Mouse (Mus musculus) liver, embryonic 11.5 days (tissue): ENCODE data around the gene Cyp2j7. TPM values are rescaled to one million over a fixed set of nuclear protein-coding genes. Genes with fewer than 3 reads are reported as not detected.
"Not testable (repeated sequence)": the region's sequence is repeated elsewhere in the genome, so short reads cannot be mapped to it uniquely, and the experiment has no call there.

Experiments
- ATAC-seq: fragments of 200-750 bp; cut with Nextera tagmentation; replicated peaks from 2 replicates; pipeline ENCODE4 v1.8.0; 2017; ENCODE audit warnings: moderate number of reproducible peaks, mild to moderate bottlenecking, moderate TSS enrichment, moderate library complexity; ENCODE audit not compliant: low FRiP score
- DNase-seq: peaks from one replicate; pipeline ENCODE4 v3.0.0-alpha.2; 2017; ENCODE audit warnings: low spot score
- H3K27ac ChIP-seq: fragments of 300-500 bp; sonication (generic); 2 replicates; pipeline ENCODE4 v1.5.1; 2014; ENCODE audit warnings: mild to moderate bottlenecking, low read depth, low read length, control low read depth
- H3K27me3 ChIP-seq: fragments of 300-500 bp; sonication (generic); replicated peaks from 2 replicates; pipeline ENCODE4 v1.6.1; 2014; ENCODE audit warnings: low read length, mixed read lengths; ENCODE audit not compliant: control insufficient read depth, insufficient read depth
- H3K36me3 ChIP-seq: fragments of 300-500 bp; sonication (generic); 2 replicates; pipeline ENCODE4 v1.6.1; 2014; ENCODE audit warnings: mild to moderate bottlenecking, low read length, moderate library complexity, mixed read lengths; ENCODE audit not compliant: control insufficient read depth, insufficient read depth
- H3K4me1 ChIP-seq: fragments of 300-500 bp; sonication (generic); replicated peaks from 2 replicates; pipeline ENCODE4 v1.6.1; 2014; ENCODE audit warnings: low read length, mixed read lengths; ENCODE audit not compliant: control insufficient read depth, insufficient read depth
- H3K4me2 ChIP-seq: fragments of 300-500 bp; sonication (generic); 2 replicates; pipeline ENCODE4 v1.6.1; 2014; ENCODE audit warnings: mild to moderate bottlenecking, control low read depth, moderate library complexity
- H3K4me3 ChIP-seq: fragments of 300-500 bp; sonication (generic); 2 replicates; pipeline ENCODE4 v1.5.1; 2014; ENCODE audit warnings: low read depth, low read length, control low read depth
- H3K9ac ChIP-seq: fragments of 300-500 bp; sonication (generic); 2 replicates; pipeline ENCODE4 v1.6.1; 2014; ENCODE audit warnings: low read depth, low read length, control low read depth
- H3K9me3 ChIP-seq: fragments of 300-500 bp; sonication (generic); 2 replicates; pipeline ENCODE4 v1.6.1; 2016; ENCODE audit warnings: low read length, inconsistent platforms, mixed read lengths; ENCODE audit not compliant: control insufficient read depth
- WGBS: fragments of 180-500 bp; shearing (Covaris S2); extraction: QIAGEN DNeasy Blood & Tissue Kit; methylation state at CpG from one replicate; pipeline ENCODE4 v1.1.7; 2014; 5-methylcytosine and 5-hydroxymethylcytosine counted together
- polyA plus RNA-seq: library from polyadenylated mRNA; unstranded; fragments of >200 nt; fragmentation: Nextera tagmentation; extraction: Ambion mirVana; gene quantifications from 2 replicates; pipeline ENCODE4 v1.2.1, GENCODE M21; 2014

The Cyp2j7 gene
- polyA plus RNA-seq: not detected in 2 replicates

DNA sequence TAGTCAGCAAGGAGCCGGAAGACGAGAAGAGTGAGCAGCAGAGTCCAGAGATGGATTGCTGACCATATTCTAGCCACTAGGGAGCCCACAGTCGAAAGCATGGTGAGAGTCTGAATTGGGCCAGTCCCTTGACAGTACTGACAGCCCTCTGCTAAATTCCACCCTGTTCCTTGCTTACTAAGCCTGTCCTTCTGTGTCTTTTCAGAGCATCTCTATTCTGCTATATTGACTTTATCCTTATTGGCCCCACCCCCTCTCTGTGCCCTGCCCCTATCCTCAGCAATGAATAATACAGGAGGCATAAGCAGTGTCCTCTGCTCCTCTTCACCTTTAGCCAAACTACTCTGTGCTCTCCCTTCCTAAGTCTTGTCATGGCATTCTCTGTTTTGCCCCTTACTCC lies at the start of gene Cyp2j7:
Gene Cyp2j7, minus strand, starts transcription at position 101 of the 400 bp plus-strand sequence.
- H3K4me3 ChIP-seq: no peak within 1 kb of the TSS
- ATAC-seq (no peak), DNase-seq (no peak)
- no peak within 1 kb of the TSS for H3K4me2 ChIP-seq
- no peaks in the 10 kb centered on the region for H3K27me3 ChIP-seq
- H3K9ac ChIP-seq: no peak within 1 kb of the TSS
- H3K27ac ChIP-seq: no peak within 1 kb of the TSS
- WGBS: 65% methylated on average over 3 of the region's 3 CpGs
- H3K9me3 ChIP-seq: no peaks in the 10 kb centered on the region
- no peaks in the 10 kb centered on the region for H3K36me3 ChIP-seq
- H3K4me1 ChIP-seq: no peaks in the 10 kb centered on the region

DNA sequence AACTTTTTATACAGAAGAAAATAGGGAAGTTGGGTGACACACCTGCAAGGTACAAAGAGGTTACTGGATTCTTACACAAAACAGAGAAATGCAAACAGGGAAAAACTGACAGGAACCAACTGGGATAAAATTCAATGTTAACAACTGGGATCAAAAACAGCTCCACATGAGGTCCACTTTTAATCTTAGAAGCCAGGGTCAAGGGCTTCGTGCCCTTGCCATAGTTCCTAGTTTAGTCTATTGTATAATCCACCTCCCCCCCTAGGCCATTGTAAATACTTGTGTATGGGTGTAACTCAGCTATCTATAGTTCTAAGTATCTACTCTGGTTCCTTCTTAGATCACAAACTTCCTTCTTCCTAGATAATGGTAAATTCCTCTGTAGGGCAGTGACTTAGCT lies 40.4 kb upstream of the Cyp2j7 start:
- not testable (repeated sequence) for H3K9me3 ChIP-seq, H3K27ac ChIP-seq, ATAC-seq, H3K4me2 ChIP-seq, DNase-seq, H3K4me3 ChIP-seq, H3K4me1 ChIP-seq, H3K27me3 ChIP-seq, H3K9ac ChIP-seq, H3K36me3 ChIP-seq
- WGBS: 54% methylated on average over 1 of the region's 1 CpGs

DNA sequence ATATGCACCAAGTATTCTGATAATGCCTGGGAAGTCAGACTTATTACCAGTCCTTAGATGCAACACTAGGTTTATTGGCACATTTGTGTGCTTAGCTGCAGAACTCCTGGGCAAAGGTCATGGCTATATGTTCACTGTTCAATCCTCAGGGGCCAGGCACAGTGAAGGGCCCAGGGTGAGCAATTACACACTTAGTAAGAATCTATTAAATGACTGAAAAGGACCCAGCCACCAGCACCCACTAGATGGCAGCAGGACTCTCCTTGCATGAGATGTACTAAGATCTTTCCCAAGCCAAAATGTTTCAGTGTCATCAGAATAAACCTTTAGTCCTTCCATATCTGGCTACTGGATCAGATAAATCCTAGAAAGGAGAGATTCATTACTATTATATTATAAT lies 37.4 kb upstream of the Cyp2j7 start:
- ATAC-seq (no peak; the same call in 1 of the 2 replicates), DNase-seq (no peak)
- H3K4me2 ChIP-seq: no peak overlapping the region
- H3K4me3 ChIP-seq: no peak overlapping the region
- H3K4me1 ChIP-seq: no peaks in the 10 kb centered on the region
- H3K27me3 ChIP-seq: no peaks in the 10 kb centered on the region
- H3K27ac ChIP-seq: no peak overlapping the region
- H3K36me3 ChIP-seq: no peaks in the 10 kb centered on the region
- no peak overlapping the region for H3K9ac ChIP-seq
- no peaks in the 10 kb centered on the region for H3K9me3 ChIP-seq

DNA sequence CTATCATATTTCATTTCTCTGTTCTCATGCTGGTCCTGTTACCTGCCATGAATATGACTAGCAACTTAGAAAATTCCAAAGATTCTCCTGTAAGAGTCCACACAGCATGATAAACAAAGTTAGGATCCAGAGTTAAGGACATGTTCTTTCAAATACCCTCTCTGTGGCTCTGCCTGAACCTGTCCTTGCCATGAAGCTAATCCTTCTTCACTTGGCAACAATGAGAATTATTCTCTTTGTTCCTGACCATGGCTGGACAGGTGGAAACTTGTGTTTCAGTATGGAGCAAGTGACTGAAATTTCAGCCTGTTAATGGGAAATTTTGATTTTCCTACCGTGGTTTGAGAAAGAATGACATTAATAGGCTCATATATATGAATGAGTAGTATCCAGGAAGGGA lies 39.8 kb downstream of the Cyp2j7 start:
- no peaks in the 10 kb centered on the region for H3K36me3 ChIP-seq
- H3K9ac ChIP-seq: no peak overlapping the region
- 68% methylated on average over 1 of the region's 1 CpGs for WGBS
- no peak overlapping the region for H3K4me2 ChIP-seq
- H3K4me1 ChIP-seq: no peaks in the 10 kb centered on the region
- ATAC-seq (no peak), DNase-seq (no peak)
- H3K27ac ChIP-seq: no peak overlapping the region
- H3K9me3 ChIP-seq: no peaks in the 10 kb centered on the region
- no peak overlapping the region for H3K4me3 ChIP-seq
- no peaks in the 10 kb centered on the region for H3K27me3 ChIP-seq

DNA sequence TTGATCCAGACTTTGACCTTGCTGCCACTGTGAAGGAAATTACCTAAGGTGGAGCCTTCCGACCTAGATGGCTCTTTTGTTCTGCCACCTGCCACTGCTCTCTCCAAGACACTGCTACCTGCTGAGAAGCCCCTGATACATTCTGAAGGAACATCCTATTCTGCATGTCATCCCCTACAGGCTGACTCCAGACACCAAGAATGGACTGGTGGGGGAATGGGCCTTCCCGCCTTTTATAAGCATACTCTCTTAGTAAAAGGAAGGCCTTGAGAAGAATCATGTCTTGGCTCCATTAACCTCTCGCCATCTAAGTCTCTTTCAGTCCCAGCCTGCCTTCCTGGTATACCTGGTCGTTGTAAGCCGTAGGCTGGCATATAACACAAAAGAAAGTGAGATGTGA lies 47.1 kb downstream of the Cyp2j7 start:
- H3K4me3 ChIP-seq, H3K27ac ChIP-seq, H3K4me1 ChIP-seq, H3K27me3 ChIP-seq, ATAC-seq, H3K9me3 ChIP-seq, H3K36me3 ChIP-seq, DNase-seq, H3K4me2 ChIP-seq, H3K9ac ChIP-seq: not testable (repeated sequence)
- WGBS: 82% methylated on average over 5 of the region's 5 CpGs

DNA sequence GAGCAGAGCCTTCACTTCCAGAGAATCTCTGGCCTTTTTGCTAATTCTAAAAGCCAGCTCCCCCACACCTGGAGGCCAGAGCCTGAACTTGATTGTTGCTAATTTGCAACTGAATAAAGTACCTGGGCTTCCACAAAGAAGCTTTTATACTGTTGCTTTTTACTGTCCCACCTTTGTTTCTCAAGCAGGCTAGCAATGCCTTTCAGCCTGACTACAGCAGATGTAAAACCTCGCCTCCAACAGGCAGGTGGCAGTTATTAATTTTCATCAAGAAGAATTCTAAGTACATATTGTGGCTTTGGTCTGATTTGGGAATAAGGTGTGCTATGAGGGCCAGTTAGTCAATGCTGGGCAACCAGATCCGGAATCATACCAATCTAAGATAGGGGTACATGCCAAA lies 47.8 kb downstream of the Cyp2j7 start:
- H3K9me3 ChIP-seq, H3K9ac ChIP-seq, H3K27me3 ChIP-seq, H3K4me2 ChIP-seq, DNase-seq, ATAC-seq, H3K4me3 ChIP-seq, H3K4me1 ChIP-seq, H3K27ac ChIP-seq, H3K36me3 ChIP-seq: not testable (repeated sequence)
- WGBS: 77% methylated on average over 2 of the region's 2 CpGs

DNA sequence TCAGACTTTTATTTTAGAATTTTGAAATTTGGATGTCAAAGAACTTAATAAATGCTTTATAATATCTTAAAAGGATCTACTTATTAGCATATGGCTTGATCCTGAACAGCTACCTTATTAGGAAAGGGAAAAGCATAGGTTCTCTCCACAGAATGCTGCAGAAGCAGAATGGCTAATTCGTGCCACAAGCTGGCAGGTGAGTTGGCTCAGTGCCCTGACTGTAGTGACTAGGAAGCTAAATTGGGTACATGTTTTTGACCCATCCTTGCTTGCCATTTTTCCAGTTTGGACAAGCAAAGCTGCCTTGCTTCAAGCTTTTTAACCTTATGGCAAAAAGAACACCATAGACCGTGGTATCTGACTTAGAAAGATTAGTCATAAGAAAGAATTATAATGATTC lies 48.3 kb downstream of the Cyp2j7 start:
- H3K9ac ChIP-seq, H3K4me3 ChIP-seq, DNase-seq, H3K4me1 ChIP-seq, H3K27me3 ChIP-seq, H3K9me3 ChIP-seq, H3K36me3 ChIP-seq, H3K4me2 ChIP-seq, ATAC-seq, H3K27ac ChIP-seq: not testable (repeated sequence)
- WGBS: 82% methylated on average over 2 of the region's 2 CpGs

DNA sequence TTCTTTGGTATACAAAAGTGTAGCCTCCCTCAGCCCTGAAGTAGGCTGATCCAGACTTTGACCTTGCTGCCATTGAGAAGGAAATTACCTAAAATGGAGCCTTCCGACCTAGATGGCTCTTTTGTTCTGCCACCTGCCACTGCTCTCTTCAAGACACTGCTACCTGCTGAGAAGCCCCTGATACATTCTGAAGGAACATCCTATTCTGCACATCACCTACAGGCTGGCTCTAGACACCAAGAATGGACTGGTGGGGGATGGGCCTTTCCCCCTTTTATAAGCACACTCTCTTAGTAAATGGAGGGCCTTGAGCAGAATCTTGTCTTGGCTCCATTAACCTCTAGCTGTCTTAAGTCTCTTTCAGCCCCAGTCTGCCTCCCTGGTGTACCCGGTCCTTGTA lies 51.7 kb downstream of the Cyp2j7 start:
- H3K9ac ChIP-seq, DNase-seq, H3K27ac ChIP-seq, H3K36me3 ChIP-seq, H3K4me2 ChIP-seq, H3K4me3 ChIP-seq, H3K9me3 ChIP-seq, H3K4me1 ChIP-seq, ATAC-seq, H3K27me3 ChIP-seq: not testable (repeated sequence)
- WGBS: 89% methylated on average over 2 of the region's 2 CpGs

DNA sequence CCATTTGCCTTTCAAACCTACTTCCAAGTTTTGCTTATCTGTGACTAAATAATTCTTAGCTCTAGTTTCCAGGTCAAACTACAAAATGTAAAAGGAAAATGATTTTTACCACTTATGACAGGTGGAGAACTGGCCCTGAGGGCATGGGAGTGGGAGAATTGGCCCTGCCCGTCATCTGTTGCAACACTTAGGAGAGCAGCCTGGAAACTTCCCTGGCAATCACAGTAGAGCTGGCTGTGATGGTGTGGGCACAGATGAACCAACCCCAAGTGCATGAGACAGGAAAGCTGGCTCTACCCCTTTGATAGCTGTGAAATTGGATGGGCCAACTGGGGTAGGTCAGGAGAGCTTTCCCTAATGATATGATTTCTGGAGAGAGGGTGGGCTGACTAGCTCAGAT lies 73.6 kb downstream of the Cyp2j7 start:
- no peak for DNase-seq
- no peak overlapping the region for H3K27ac ChIP-seq
- H3K4me1 ChIP-seq: no peaks in the 10 kb centered on the region
- H3K36me3 ChIP-seq: no peaks in the 10 kb centered on the region
- H3K4me3 ChIP-seq: no peak overlapping the region
- no peaks in the 10 kb centered on the region for H3K9me3 ChIP-seq
- no peak for ATAC-seq
- no peak overlapping the region for H3K9ac ChIP-seq
- H3K27me3 ChIP-seq: no peaks in the 10 kb centered on the region
- H3K4me2 ChIP-seq: no peak overlapping the region
- 85% methylated on average over 1 of the region's 1 CpGs for WGBS
